Mouse (Mus musculus): Measurements from ENCODE around the gene Larp7. TPM values are rescaled to one million over a fixed set of nuclear protein-coding genes. Genes with fewer than 3 reads are reported as not detected.

Gene Larp7
- polyA plus RNA-seq (2014; fragmentation: Nextera tagmentation; extraction: Ambion mirVana) = 83.3 and 86.7 TPM in 2 replicates

DNA sequence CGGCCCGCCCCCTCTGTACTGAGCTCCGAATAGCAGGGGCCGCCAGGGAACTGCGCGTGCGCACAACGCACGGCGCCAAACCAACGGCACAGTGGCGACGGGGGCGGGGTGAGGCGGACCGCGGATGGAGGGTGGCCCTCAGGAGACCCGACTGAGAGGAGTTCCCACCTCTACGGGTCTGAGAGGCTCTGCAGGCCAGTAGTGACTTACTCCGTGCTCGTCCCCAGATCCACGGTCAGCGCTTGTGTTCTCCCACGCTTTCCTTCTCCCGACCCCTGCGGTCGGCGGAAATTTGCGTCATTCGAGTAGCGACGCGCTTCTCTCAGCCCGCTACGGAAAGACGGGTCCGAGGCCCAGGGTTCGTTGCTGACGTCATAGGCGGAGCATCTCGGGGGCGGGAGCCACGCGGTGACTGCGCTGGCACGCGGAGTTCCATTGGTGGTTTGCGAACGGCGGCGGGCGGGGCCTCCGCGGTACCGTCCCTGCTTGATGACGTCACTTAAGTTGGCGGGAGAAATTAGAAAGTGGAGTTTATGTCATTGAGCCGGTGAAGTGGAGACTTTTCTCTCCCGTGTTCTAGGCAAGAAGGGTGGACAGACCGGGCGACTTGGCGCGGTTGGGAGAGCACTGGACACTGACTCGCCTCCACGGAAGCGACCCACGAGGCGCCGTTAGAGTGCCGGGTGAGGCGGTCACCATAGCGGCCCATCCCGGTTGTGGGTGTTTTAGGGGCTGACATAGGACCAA lies at the start of gene Larp7, which contains the start of gene Zgrf1:
Gene Larp7 (minus strand): TSS at position 377 of the 747 bp plus-strand sequence.
Gene Zgrf1 (plus strand): TSS at position 517 of the 747 bp plus-strand sequence.
- ATAC-seq (replicated peaks; ENCODE audit: insufficient number of reproducible peaks, low FRiP score, low TSS enrichment, low read depth) (peak; percentile 97), DNase-seq (ENCODE audit: low spot score) (peak; percentile 100)
- Histone ChIP-seq H3K27me3 (ENCODE audit: control insufficient read depth, insufficient read depth, low read length) (no peaks in the 10 kb centered on the region), H3K4me1 (ENCODE audit: control insufficient read depth, insufficient read depth, low read length) (no peaks in the 10 kb centered on the region), H3K4me3 (ENCODE audit: low read depth, low read length) (peak within 1 kb of the TSS; percentile 72), H3K36me3 (replicated peaks; ENCODE audit: control insufficient read depth, insufficient read depth, low read depth, low read length) (no peaks in the 10 kb centered on the region; the same call in 1 of the 2 replicates), H3K9ac (replicated peaks; ENCODE audit: low read length) (peak within 1 kb of the TSS; percentile 79), H3K27ac (replicated peaks; ENCODE audit: low read depth, low read length) (peak within 1 kb of the TSS; percentile 80), H3K4me2 (ENCODE audit: low read depth, low read length) (peak within 1 kb of the TSS; percentile 54), H3K9me3 (replicated peaks; ENCODE audit: control insufficient read depth, low read length) (no peaks in the 10 kb centered on the region)
- WGBS = under 1% methylated on average over 71 of the region's 73 CpGs

DNA sequence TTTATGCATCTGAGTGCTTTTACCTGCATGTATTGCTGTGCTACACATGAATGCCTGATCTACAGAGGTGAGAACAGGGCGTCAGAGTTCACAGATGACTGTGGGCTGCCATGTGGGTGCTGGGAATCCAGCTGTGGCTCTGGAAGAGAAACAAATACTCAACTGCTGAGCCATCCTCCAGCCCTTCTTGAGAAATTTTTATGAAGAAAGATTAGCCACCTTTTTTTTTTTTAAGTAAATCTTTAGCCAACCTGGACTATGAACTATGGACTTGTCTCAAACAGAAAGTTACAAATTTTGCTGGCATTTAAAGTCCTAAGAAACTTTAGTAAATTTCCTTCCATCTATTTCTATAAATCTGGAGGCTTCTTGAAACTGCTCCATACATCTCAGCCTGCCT lies 44.0 kb upstream of the Larp7 start:
- no peaks in the 10 kb centered on the region for H3K4me1 ChIP-seq (ENCODE audit: control insufficient read depth, insufficient read depth, low read length)
- H3K36me3 ChIP-seq (replicated peaks; ENCODE audit: control insufficient read depth, insufficient read depth, low read depth, low read length) = peaks cover 5% of the 10 kb centered on the region
- ATAC-seq (replicated peaks; ENCODE audit: insufficient number of reproducible peaks, low FRiP score, low TSS enrichment, low read depth) (no peak), DNase-seq (ENCODE audit: low spot score) (no peak)
- no peaks in the 10 kb centered on the region for H3K27me3 ChIP-seq (ENCODE audit: control insufficient read depth, insufficient read depth, low read length)
- H3K4me3 ChIP-seq (ENCODE audit: low read depth, low read length) = no peak overlapping the region
- H3K9me3 ChIP-seq (replicated peaks; ENCODE audit: control insufficient read depth, low read length) = no peaks in the 10 kb centered on the region
- H3K27ac ChIP-seq (replicated peaks; ENCODE audit: low read depth, low read length) = no peak overlapping the region
- 83% methylated on average over 1 of the region's 1 CpGs for WGBS
- H3K9ac ChIP-seq (replicated peaks; ENCODE audit: low read length) = no peak overlapping the region
- H3K4me2 ChIP-seq (ENCODE audit: low read depth, low read length) = no peak overlapping the region

DNA sequence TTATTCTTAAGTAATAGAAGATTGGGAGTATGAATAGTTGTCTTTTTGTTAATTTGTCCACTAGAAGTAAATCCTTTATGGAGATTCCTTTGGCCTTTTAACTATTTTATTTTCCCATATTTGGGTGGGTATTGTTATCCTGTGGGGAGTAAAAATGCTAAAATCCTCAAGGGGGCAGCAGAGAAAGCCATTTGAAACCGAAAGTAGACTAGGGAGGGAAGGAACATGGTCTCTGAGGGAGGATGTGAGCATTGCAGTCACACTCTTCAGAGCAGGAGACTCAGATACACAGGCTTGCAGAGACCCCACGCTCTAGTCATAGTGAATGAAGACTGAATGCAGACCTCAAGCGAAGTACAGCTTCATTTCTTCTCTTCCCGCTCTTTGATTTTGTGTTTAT lies 19.4 kb upstream of the Larp7 start:
- no peaks in the 10 kb centered on the region for H3K9me3 ChIP-seq (replicated peaks; ENCODE audit: control insufficient read depth, low read length)
- no peak for ATAC-seq (replicated peaks; ENCODE audit: insufficient number of reproducible peaks, low FRiP score, low TSS enrichment, low read depth)
- 57% methylated on average over 4 of the region's 4 CpGs for WGBS
- H3K36me3 ChIP-seq (replicated peaks; ENCODE audit: control insufficient read depth, insufficient read depth, low read depth, low read length) = no peaks in the 10 kb centered on the region; the same call in 1 of the 2 replicates
- H3K9ac ChIP-seq (replicated peaks; ENCODE audit: low read length) = no peak overlapping the region
- H3K4me1 ChIP-seq (ENCODE audit: control insufficient read depth, insufficient read depth, low read length) = no peaks in the 10 kb centered on the region
- peak; percentile 69 for DNase-seq (ENCODE audit: low spot score)
- H3K27me3 ChIP-seq (ENCODE audit: control insufficient read depth, insufficient read depth, low read length) = no peaks in the 10 kb centered on the region
- no peak overlapping the region for H3K4me2 ChIP-seq (ENCODE audit: low read depth, low read length)
- no peak overlapping the region for H3K27ac ChIP-seq (replicated peaks; ENCODE audit: low read depth, low read length)
- no peak overlapping the region for H3K4me3 ChIP-seq (ENCODE audit: low read depth, low read length)

- ATAC-seq (replicated peaks; ENCODE audit: insufficient number of reproducible peaks, low FRiP score, low TSS enrichment, low read depth) (no peak), DNase-seq (ENCODE audit: low spot score) (no peak)
- Histone ChIP-seq H3K9ac (replicated peaks; ENCODE audit: low read length) (no peak overlapping the region), H3K4me2 (ENCODE audit: low read depth, low read length) (no peak overlapping the region), H3K36me3 (replicated peaks; ENCODE audit: control insufficient read depth, insufficient read depth, low read depth, low read length) (no peaks in the 10 kb centered on the region; the same call in 1 of the 2 replicates), H3K4me3 (ENCODE audit: low read depth, low read length) (no peak overlapping the region), H3K4me1 (ENCODE audit: control insufficient read depth, insufficient read depth, low read length) (no peaks in the 10 kb centered on the region), H3K9me3 (replicated peaks; ENCODE audit: control insufficient read depth, low read length) (no peaks in the 10 kb centered on the region), H3K27ac (replicated peaks; ENCODE audit: low read depth, low read length) (no peak overlapping the region), H3K27me3 (ENCODE audit: control insufficient read depth, insufficient read depth, low read length) (no peaks in the 10 kb centered on the region)
- 79% methylated on average over 3 of the region's 3 CpGs for WGBS
Measured at GRCm38 (mm10) chr3:127565129-127565528, 12.0 kb upstream of the Larp7 start.

DNA sequence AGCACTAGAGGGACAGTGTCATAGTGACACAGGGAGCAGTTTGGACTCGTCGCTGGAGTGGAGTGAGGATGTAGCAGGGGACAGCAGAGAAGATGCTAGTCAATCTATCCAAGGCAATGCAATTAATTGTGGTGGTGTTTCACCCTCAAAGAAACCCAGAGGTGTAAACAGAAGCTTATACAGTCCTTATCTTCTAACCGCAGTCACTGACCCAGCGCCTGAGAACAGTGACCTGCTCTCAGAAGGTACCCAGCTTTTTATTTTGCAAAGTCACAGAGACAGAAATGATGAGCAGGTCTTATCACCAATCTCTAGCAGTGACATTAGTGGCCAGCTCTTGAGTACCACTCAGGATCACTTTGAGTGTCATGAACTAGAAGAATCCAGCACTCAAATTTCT lies 9.8 kb upstream of the Larp7 start:
- H3K4me1 ChIP-seq (ENCODE audit: control insufficient read depth, insufficient read depth, low read length) = no peaks in the 10 kb centered on the region
- ATAC-seq (replicated peaks; ENCODE audit: insufficient number of reproducible peaks, low FRiP score, low TSS enrichment, low read depth) (no peak), DNase-seq (ENCODE audit: low spot score) (no peak)
- no peaks in the 10 kb centered on the region; the same call in 1 of the 2 replicates for H3K36me3 ChIP-seq (replicated peaks; ENCODE audit: control insufficient read depth, insufficient read depth, low read depth, low read length)
- 95% methylated on average over 4 of the region's 4 CpGs for WGBS
- H3K4me2 ChIP-seq (ENCODE audit: low read depth, low read length) = no peak overlapping the region
- no peak overlapping the region for H3K27ac ChIP-seq (replicated peaks; ENCODE audit: low read depth, low read length)
- no peaks in the 10 kb centered on the region for H3K27me3 ChIP-seq (ENCODE audit: control insufficient read depth, insufficient read depth, low read length)
- H3K4me3 ChIP-seq (ENCODE audit: low read depth, low read length) = no peak overlapping the region
- no peak overlapping the region for H3K9ac ChIP-seq (replicated peaks; ENCODE audit: low read length)
- H3K9me3 ChIP-seq (replicated peaks; ENCODE audit: control insufficient read depth, low read length) = no peaks in the 10 kb centered on the region

- Histone ChIP-seq H3K27me3 (ENCODE audit: control insufficient read depth, insufficient read depth, low read length) (no peaks in the 10 kb centered on the region), H3K9me3 (replicated peaks; ENCODE audit: control insufficient read depth, low read length) (no peaks in the 10 kb centered on the region), H3K4me1 (ENCODE audit: control insufficient read depth, insufficient read depth, low read length) (no peaks in the 10 kb centered on the region), H3K9ac (replicated peaks; ENCODE audit: low read length) (no peak overlapping the region), H3K27ac (replicated peaks; ENCODE audit: low read depth, low read length) (no peak overlapping the region), H3K4me2 (ENCODE audit: low read depth, low read length) (no peak overlapping the region), H3K4me3 (ENCODE audit: low read depth, low read length) (no peak overlapping the region), H3K36me3 (replicated peaks; ENCODE audit: control insufficient read depth, insufficient read depth, low read depth, low read length) (no peaks in the 10 kb centered on the region; the same call in 1 of the 2 replicates)
- ATAC-seq (replicated peaks; ENCODE audit: insufficient number of reproducible peaks, low FRiP score, low TSS enrichment, low read depth) (no peak), DNase-seq (ENCODE audit: low spot score) (peak; percentile 3)
Measured at GRCm38 (mm10) chr3:127558201-127558600, 5.1 kb upstream of the Larp7 start.

DNA sequence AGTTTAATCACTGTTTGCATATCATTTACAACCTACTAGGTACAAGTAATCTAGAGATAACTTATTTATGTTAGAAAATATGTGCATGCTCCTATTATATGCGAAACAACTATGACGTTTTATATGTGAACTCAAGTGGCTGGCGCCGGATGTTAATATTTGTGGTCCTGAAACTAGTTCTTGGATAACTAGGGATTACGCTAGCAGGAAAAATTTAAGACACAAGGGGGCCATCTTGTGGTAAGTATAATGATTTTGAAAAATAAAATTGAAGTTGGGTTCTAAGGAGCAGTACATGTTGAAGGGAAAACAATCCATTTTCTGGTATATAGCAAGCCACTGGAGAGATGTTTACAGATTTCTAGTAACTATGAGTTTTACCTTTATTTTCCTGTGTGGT lies 1.6 kb upstream of the Larp7 start:
- H3K4me3 ChIP-seq (ENCODE audit: low read depth, low read length) = peak overlapping the region; percentile 72; the same call in 1 of the 2 replicates
- DNase-seq (ENCODE audit: low spot score) = peak; percentile 54
- H3K27ac ChIP-seq (replicated peaks; ENCODE audit: low read depth, low read length) = no peak overlapping the region
- no peaks in the 10 kb centered on the region for H3K27me3 ChIP-seq (ENCODE audit: control insufficient read depth, insufficient read depth, low read length)
- 71% methylated on average over 5 of the region's 5 CpGs for WGBS
- H3K4me2 ChIP-seq (ENCODE audit: low read depth, low read length) = no peak overlapping the region
- no peaks in the 10 kb centered on the region for H3K4me1 ChIP-seq (ENCODE audit: control insufficient read depth, insufficient read depth, low read length)
- no peaks in the 10 kb centered on the region; the same call in 1 of the 2 replicates for H3K36me3 ChIP-seq (replicated peaks; ENCODE audit: control insufficient read depth, insufficient read depth, low read depth, low read length)
- no peaks in the 10 kb centered on the region for H3K9me3 ChIP-seq (replicated peaks; ENCODE audit: control insufficient read depth, low read length)
- no peak overlapping the region for H3K9ac ChIP-seq (replicated peaks; ENCODE audit: low read length)
- ATAC-seq (replicated peaks; ENCODE audit: insufficient number of reproducible peaks, low FRiP score, low TSS enrichment, low read depth) = no peak

DNA sequence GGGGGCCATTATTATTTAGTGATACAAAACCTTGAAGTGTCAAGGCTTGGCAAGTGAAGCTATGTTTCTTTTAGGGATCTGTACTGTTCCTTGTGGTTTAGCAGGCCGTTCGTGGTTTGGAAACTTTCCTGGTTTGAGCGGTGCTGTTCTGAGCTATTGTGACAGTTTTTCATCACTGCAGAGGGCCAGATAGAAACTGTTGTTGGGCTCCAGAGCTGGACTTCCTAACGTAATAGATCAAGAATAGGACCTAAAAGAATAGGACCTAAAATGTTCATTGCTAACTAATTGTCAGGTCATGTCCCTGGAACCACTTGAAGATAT lies 533 bp upstream of the Larp7 start:
- peak overlapping the region; percentile 72 for H3K4me3 ChIP-seq (ENCODE audit: low read depth, low read length)
- DNase-seq (ENCODE audit: low spot score) = no peak
- under 1% methylated on average over 4 of the region's 4 CpGs for WGBS
- peak overlapping the region; percentile 54 for H3K4me2 ChIP-seq (ENCODE audit: low read depth, low read length)
- H3K27me3 ChIP-seq (ENCODE audit: control insufficient read depth, insufficient read depth, low read length) = no peaks in the 10 kb centered on the region
- no peaks in the 10 kb centered on the region for H3K4me1 ChIP-seq (ENCODE audit: control insufficient read depth, insufficient read depth, low read length)
- no peak for ATAC-seq (replicated peaks; ENCODE audit: insufficient number of reproducible peaks, low FRiP score, low TSS enrichment, low read depth)
- no peak overlapping the region for H3K27ac ChIP-seq (replicated peaks; ENCODE audit: low read depth, low read length)
- H3K9me3 ChIP-seq (replicated peaks; ENCODE audit: control insufficient read depth, low read length) = no peaks in the 10 kb centered on the region
- no peaks in the 10 kb centered on the region; the same call in 1 of the 2 replicates for H3K36me3 ChIP-seq (replicated peaks; ENCODE audit: control insufficient read depth, insufficient read depth, low read depth, low read length)
- peak overlapping the region; percentile 54 for H3K9ac ChIP-seq (replicated peaks; ENCODE audit: low read length)

Data from embryonic facial prominence, embryonic 11.5 days (tissue).